Mouse (Mus musculus): ENCODE data around the gene Lmtk2.
A peak's percentile ranks its signal among the peaks of the same experiment; 100 is the strongest.

The Lmtk2 gene

DNA sequence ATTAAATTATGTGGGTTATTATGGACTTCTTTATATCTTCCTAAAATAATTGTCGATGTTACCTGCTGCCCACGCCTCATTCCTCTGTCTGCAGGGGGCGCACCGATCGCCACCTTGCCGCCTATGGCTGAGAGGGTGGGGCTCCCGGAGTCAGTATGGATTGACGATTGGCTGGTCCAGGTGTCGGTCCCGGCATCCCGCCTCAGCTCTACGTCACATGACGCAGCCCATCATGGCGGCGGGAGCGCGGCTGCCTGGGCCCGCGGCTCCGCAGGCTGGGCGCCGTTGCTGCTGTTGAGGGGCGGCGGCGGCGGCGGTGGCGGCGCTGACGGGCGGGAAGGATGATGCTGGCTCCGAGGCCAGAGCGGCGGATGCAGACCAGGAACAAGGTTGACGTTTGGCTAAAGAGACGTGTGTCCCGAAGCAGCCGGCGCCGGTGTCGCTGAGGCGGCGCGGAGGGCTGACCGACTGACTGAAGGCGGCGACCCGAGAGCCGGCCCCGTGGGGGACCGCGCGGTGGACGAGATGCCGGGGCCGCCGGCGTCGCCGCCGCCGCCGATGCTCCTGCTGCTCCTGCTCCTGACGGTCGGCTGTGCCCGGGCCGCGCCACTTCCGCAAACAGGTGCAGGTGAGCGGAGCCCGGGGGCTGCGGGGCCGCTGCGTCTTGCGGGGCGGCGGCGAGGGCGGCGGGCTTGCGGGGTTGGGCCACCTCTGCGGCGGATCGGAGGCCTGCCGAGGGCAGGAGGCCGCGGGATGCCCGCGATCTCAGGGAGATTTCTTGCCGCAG, at the start of gene Lmtk2:
TSS of gene Lmtk2 (plus strand) at position 288 of the 787 bp plus-strand sequence.
- peak; percentile 98 for DNase-seq

DNA sequence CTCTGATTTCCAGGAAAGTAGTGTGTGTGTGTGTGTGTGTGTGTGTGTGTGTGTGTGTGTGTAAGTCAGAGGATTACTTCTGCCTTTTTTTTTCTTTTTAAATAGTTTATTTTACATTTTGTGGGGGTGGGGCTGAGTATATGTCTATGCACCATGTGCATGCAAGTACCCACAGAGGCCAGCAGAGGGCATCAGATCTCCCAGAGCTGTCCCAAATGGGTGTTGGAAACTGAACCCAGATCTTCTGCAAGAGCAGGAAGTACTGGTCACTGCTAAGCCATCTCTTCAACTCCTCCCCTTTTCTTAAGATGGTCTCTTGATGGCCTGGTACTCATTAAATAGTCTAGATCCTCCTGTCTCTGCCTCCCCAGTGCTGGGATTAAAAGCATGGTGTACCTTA, 49.0 kb upstream of the Lmtk2 start:
- DNase-seq = peak; percentile 34

DNA sequence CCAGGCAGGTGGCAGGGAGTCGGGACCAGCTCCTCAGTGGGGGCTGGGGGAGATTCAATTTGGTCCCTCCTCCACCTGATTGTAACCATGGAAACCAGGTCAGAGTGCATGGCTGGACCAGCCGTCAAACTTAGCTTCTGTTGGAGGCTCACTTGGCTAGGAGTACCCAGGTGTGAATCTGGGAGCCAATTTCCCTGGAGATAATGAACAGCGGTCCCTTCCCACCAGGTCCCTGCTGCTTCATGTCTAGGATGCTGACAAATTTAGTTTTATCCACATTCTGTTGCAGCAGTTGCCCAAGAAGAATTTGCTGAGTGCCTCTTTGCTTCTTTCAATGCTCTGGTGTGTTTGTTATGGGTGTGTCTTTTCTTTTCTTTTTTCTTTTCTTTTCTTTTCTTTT, 46.8 kb upstream of the Lmtk2 start:
- no peak for DNase-seq

DNA sequence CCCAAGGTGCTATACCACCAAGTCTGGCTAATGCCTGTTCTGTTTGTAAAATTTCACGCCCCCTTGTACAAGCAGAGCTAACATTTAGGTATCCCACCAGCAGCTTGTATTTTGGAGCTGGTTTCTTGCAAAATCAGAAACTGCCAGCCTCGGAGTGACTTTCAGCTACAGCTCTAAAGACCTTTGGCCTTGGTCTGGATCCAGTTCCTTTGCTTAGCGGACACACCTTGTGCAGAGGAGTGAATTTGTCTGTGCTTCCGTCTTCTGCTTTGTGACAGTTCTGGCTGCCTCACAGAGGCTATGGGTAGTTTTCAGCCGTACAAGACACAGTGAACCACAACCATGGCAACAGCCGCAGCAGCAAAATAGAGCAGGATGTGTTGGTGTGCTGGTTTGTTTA, 45.9 kb upstream of the Lmtk2 start:
- peak; percentile 56 for DNase-seq

DNA sequence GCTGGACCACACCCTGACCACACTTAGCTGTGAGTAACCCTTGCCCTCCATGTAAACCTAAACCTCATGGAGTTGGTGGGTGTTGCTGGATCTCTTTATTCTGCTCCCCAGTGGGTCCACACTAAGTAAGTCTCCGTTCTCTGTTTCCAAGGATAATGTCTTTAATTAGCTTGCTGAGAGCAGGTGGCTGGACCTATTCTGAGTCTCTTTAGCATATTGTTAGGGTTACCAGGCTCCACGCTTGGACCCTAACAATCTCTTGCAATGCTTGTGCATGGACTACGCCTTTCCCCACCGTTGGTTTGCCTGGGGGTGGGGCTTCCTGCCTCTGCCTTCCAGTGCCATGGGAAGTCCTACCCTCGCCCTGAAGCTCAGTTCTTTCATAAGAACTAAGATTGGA, 36.1 kb upstream of the Lmtk2 start:
- DNase-seq = no peak

DNA sequence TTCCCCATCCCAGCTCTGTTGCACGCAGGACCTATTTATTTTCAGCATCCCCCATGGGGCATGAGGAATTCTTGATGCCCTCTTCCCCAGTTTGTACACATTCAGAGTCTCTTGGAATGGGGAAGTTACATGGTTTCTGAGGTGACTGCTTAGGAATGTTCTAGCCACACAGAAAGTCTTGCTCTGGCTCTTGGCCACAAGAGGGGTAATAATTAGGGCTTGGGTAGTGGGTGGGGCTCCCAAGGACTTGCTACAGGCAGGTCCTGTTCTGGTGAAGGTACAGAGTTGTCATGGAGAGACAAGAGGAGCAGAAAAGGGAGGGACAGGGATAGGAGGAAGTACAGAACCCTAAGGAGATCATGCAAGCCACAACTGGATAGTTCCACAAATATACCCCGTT, 34.2 kb upstream of the Lmtk2 start:
- DNase-seq = no peak

DNA sequence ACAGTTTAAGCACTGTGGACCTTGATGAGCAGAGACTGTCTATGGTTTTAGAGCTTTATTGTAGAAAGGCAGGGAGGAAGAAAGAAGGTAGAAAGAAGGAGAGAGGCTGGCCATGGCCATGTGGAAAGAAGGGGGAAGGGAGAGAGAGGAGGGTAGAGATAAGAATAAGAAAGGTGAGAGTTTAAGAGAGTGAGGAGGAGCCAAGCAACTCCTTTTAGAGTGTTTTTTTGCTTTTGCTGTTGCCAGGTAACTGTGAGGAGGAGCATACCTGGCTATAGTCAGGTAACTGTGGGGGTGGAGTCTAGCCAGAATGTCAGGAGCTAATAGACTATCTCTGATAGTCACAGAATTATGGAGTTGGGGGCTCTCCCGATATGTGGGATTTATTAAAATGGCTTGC, 30.2 kb upstream of the Lmtk2 start:
- no peak for DNase-seq

DNA sequence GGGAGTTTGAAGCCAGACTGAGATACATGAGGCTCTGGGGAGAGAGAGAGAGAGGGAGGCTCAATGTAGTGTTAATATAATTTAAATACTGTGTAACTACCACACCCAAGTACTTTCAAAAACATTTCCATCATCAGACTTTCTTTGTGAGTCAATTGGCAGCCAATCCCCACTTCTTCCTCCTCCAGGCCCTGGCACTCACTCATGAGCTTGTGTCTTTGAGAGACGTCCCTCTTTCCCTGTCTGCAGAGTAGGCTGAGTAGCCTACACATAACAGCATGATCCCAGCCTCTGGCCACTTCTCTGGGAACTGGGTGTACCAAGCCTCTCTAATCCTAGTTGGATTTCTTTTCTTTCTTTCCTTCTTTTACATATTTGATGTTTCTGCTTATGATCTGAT, 29.0 kb upstream of the Lmtk2 start:
- DNase-seq = no peak

DNA sequence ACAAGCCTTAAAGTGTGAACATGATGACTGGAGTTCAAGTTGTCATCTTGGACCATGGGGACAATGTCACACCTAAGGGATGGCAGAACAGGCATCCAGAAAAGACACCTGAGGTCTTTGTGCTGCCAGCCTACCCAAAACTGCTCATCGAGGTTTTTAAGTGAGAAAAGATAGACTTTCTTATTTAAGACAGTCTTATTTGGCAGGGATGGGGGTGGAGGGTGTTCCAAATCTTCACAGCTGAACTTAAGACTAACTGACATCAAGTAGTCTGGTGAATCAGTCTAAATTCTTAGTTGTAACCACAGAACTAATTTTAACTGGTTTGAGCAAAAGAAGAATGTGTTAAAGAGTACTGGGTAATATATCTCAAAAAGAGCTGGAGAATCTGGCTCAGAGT, 22.7 kb upstream of the Lmtk2 start:
- DNase-seq = no peak

DNA sequence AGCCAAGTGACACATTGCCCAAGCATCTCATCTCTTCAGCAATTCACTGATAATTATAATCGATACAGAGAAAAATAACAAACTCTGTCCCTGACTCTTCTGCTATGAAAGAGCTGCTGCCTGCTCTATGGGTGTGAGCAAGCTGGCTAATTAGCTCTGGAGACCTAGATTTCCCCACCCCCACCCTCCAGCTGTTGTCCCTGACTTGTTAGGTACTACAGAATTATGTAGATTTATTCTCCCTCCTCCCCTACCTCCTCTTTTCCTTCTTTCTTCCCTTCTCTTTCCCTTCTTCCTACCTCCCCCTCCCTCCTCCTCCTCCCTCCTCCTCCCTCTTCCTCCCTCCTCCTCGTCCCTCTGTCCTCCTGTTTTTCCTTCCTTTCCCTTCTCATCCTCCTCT, 19.4 kb upstream of the Lmtk2 start:
- DNase-seq = no peak

DNA sequence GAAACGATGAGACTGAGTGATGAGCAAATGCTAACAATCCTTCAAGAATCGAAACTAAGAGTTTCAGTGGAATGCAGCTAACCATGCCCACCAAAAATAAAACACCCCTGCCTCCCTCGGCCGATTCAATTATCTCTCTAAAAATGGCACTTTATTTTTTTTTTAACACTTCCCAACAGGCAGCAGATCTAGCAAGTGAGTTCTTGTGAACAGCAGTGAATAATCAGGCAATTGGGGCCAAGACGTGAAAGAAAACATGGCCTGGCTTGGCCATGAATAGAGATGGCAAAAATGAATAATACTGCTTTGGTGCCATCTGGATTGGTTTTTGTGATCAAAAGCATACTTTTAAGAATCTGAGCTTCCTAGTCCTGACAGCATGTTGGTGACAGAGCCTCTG, 18.2 kb upstream of the Lmtk2 start:
- no peak for DNase-seq

DNA sequence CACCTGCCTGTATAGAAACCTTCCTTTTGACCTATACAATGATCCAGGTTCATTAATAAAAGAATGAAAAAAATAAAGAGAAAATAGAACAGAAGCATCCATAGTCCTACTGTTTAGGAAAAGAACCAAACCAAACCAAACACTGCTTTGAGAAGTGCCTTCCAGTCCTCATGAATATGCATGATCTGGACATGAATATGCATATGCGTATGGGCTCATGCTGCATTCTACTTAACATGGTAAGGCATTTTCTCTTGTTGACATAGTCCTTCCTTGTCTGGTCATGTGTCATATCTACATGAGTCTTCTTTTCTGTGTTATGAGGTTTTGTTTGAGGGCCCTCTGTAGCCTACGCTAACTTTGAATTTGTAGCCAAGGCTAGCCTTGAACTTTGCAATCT, 16.7 kb upstream of the Lmtk2 start:
- no peak for DNase-seq

DNA sequence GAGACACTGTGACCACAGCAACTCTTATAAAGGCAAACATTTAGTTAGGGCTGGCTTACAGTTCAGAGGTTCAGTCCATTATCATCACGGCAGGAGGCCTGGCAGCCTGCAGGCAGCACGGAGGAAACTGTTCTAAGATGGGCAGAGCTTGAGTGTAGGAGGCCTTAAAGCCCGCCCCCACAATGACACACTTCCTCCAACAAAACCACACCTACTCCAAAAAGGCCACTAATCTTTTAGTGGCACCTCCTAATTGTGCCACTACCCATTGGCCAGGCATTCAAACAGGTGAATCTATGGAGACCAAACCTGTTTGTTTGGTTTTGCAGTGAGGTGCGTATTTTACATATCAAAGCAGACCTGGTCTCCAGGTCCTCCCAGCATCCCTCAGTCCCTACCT, 16.0 kb upstream of the Lmtk2 start:
- no peak for DNase-seq

DNA sequence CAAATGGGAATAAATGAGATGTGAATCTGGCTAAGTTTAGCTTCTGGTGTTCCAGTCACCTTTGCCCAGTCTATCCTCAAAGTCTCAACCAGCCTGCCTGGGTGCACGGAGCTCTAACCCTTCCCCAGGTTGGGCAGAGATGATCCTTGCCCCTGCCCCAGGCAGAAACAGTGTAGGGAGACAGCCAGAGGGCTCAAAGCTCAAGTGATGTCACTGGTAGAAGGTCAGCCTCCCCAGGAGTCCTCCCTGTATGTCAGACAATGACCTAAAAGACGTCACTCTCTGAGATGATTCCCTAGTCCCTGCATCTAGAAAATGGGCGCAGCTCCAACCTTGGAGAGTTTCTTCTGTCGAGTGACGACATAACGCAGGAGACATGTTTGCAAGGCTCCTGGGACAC, 14.5 kb upstream of the Lmtk2 start:
- peak; percentile 91 for DNase-seq

DNA sequence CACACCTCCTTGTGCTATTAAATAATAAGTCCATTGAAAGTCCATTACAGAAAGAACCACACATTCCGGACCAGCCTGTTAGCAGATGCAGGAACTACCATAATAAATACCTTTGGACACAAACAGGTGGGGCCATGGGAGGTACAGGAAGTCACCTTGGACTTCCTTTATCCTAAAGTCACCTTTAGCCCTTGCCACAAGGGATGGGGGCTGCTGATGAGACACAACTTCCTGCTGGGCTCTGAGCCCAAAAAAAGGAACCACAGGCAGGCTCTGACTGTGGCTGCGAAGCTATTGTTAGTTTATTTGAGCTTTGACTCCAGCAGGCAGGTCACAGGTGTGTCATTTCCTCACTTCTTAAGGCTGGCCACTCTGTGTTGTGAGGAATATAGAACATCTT, 13.7 kb upstream of the Lmtk2 start:
- DNase-seq = no peak

DNA sequence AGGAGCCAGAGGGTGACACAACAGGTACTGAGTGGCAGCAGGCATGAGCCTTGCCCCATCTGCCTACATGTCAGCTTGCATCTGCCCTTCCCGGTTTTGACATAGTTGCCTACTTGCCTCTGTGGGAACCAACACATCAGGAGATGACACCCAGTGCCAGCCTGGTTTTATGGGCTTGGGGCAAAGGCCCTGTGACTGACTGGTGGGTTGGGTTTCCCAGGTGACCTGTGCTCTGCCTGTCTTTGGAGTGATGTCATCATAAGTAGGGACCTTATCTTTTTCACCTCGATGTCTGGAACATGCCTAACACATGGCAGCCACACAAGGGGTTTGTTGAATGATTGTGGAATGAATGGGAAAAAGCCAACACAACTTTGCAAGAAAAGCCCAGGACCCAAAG, 11.9 kb upstream of the Lmtk2 start:
- no peak for DNase-seq

DNA sequence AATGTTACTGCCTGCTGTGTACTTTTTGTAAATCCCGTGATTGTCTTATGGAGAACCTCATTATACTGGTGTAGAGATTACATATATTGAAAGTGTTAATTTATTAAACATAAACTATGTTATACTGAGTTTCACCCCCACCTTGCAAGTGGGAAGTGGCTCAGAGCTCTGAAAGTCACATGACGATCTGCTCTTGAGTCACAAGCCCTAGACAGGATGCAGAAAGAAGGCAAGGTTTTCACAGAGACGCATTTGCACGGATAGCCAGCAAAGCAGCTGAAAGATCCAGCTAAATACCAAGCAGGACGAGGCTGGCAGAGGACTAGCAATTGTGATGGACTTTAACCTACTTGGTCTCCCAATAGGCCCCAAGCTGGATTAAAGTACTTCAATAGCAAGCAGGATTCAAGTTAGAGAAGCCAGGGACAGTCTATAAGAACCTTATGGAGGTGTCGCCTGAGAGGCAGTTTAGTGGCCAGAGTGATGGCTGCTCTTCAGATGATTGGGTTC, 4.7 kb upstream of the Lmtk2 start:
- DNase-seq = peak; percentile 72

DNA sequence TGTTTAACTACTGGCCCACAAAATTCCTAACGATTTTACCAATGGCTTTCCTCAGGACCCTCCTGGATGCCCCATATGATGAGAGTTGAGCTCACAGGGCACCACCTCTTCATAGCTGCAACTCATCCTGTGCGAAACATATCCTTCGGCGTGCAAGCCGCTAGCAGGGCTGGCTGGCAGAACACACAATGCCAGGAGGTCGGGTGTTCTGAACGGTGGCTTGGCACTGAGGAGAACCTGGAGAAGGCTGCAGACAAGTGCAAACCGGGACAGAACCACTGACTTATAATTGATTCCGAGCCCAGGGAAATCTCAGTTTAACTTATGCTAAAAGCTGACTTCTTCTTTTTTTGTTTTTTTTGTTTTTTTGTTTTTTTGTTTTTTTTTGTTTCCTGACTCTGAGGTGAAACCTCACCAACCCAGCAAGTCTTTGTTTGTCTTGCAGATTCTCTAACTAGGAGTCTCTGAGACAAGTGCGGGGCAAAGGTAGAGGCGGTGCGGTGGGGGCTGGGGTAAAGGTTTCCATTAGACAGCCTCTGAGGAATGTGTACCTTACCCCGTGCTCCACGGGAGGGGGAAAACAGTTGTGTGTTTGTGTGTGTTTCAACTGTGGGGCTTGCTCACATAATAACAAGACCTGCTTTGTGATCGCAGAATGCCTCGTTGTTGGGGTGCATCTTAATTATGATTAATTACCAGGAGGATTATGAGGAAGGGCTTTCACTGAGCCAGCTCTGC, 2.2 kb upstream of the Lmtk2 start:
- peak; percentile 91 for DNase-seq

DNA sequence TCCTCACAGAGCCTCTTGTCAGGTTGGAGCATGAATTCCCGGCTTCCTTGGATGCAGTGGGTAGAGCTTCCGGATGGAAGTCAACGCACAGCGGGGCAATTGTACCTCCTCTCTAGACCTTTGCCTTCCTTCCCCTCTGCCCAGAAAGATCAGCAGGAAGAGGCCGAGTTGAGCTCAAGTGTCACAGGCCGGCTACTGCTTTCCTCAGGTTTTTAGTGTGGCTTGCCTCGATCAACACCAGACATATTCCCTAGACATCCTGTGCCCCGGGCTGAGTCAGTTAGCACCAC, 1.7 kb upstream of the Lmtk2 start:
- peak; percentile 78 for DNase-seq

DNA sequence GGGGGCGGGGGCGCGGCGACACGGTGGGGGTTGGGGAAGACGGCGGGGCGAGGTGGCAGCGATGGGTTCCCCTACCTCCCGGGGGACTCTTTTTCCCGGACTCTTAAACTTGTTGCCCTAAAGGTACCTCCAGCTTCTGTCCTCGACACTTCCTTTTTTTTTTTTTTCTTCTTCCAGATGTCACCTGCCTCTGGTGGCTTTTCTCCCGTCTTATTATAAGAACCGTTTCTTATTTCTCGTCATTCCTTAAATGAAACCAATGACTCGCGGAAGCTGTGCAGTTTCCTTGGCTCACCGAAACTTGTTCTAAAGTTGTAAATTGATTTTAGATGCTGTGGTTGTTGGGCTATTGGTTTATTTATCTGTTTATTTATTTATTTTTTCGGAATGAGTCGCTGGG, 712 bp downstream of the Lmtk2 start:
- no peak for DNase-seq

DNA sequence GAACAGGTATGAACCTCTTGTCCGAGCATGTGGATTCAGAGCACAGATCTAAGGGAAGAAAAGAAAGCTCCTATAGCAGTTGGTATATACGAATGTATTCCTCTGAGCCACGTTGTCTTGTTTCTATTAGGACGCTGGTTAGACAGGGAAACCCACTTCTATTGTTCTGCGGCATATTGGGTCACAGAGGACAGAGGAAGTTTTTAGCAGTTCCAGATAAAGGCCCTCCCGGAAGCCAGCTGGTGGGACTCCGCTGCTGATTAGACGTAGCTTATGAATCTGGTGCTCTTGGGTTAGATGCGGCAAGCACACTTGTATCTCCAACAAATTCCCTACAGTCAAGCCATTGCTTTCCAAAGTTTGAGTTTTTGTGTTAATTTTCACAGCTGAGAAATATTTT, 4.8 kb downstream of the Lmtk2 start:
- peak; percentile 25 for DNase-seq

DNA sequence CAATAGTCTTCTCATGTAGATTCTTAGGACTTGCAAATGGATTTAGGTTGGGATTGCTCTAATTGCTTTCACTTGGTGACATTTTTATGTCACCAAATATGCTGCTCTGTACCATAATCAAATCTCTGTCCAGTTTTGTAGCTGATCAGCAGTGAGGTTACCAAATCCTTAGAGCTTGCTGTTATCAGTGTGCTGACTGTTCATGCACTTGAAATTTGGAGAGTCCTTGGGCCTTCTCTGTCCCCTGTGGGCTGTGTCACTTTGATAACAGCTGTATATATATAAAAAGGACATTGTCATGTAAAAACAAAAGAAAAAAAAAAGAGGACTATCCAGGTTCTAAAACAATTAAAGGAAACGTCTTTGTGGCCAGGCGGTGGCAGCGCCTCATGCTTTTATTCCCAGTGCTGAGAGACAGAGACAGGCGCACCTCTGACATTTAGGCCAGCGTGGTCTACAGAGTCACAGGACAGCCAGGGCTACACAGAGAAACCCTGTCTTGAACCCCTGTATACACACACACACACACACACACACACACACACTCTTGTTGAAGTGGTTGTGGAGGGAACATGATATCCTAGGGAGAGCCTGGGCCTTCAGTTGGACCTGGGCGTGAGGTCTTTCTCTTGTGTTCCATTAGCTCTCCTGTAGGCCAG, 5.4 kb downstream of the Lmtk2 start:
- DNase-seq = no peak

DNA sequence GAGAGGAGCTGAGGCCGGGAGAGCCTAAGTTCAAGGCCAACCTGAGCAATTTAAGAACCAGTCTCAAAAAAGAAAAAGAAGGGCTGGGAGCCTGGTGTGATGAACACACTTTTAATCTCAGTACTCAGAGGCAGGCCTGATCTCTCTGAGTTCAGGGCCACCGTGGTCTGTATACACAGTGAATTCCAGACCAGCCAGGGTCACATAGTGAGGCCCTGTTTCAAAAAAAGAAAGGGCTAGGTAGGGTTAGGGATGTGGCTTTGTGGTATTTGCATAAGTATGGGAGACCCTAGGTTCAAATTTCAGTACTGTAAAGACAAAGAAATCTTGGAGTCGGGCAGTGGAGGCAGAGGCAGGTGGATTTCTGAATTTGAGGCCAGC, 5.9 kb downstream of the Lmtk2 start:
- DNase-seq = no peak

DNA sequence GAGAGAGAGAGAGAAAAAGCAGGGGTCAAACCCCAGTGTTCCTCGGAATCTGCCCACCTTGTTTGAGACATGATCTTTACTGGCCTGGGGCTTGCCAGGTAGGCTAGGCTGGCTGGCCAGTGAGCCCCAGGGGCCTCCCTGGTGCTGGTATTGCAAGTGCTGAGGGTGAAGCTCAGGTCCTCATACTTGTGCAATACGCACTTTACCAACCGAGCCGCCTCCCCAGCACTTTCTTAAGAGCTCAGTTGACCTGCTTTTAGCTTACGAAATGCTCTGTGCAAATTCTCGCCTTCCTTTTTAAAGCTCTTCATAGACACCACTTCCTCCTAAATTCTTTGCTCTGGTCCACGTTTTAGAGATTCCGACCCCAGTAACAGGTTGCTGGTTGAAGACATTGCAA, 9.0 kb downstream of the Lmtk2 start:
- DNase-seq = no peak

Data from kidney, adult 9 months (tissue).